Mouse (Mus musculus) limb, embryonic 14.5 days (tissue): ENCODE results near the gene Plxna1. TPM values are rescaled to one million over a fixed set of nuclear protein-coding genes. Genes with fewer than 3 reads are reported as not detected.

Source experiments
- ATAC-seq: fragments of 200-750 bp; cut with Nextera tagmentation; 2 replicates; pipeline ENCODE4 v1.8.0; 2017; ENCODE audit warnings: low read depth, moderate number of reproducible peaks, moderate TSS enrichment; ENCODE audit not compliant: low FRiP score
- DNase-seq: peaks from one replicate; pipeline ENCODE4 v3.0.0-alpha.2; 2015; ENCODE audit warnings: low spot score
- H3K27ac ChIP-seq: fragments of 300-500 bp; sonication (generic); replicated peaks from 2 replicates; pipeline ENCODE4 v1.5.1; 2014; ENCODE audit warnings: low read depth, mild to moderate bottlenecking, low read length, moderate library complexity, mixed read lengths
- H3K27me3 ChIP-seq: fragments of 300-500 bp; sonication (generic); 2 replicates; pipeline ENCODE4 v1.6.1; 2014; ENCODE audit warnings: low read length, mixed read lengths; ENCODE audit not compliant: control insufficient read depth, insufficient read depth
- H3K36me3 ChIP-seq: fragments of 300-500 bp; sonication (generic); 2 replicates; pipeline ENCODE4 v1.6.1; 2014; ENCODE audit warnings: mild to moderate bottlenecking, low read length, moderate library complexity, mixed read lengths; ENCODE audit not compliant: control insufficient read depth, insufficient read depth
- H3K4me1 ChIP-seq: fragments of 300-500 bp; sonication (generic); 2 replicates; pipeline ENCODE4 v1.6.1; 2014; ENCODE audit warnings: antibody characterized with exemption, low read length, mixed read lengths; ENCODE audit not compliant: control insufficient read depth, insufficient read depth
- H3K4me2 ChIP-seq: fragments of 300-500 bp; sonication (generic); replicated peaks from 2 replicates; pipeline ENCODE4 v1.6.1; 2014; ENCODE audit warnings: low read depth, mild to moderate bottlenecking, low read length, moderate library complexity; ENCODE audit not compliant: severe bottlenecking
- H3K4me3 ChIP-seq: fragments of 300-500 bp; sonication (generic); replicated peaks from 2 replicates; pipeline ENCODE4 v1.5.1; 2014; ENCODE audit warnings: low read length
- H3K9ac ChIP-seq: fragments of 300-500 bp; sonication (generic); 2 replicates; pipeline ENCODE4 v1.6.1; 2014; ENCODE audit warnings: mild to moderate bottlenecking, low read depth, low read length, moderate library complexity; ENCODE audit not compliant: severe bottlenecking
- H3K9me3 ChIP-seq: fragments of 300-500 bp; sonication (generic); 2 replicates; pipeline ENCODE4 v1.6.1; 2016; ENCODE audit warnings: low read length; ENCODE audit not compliant: control insufficient read depth
- POLR2A ChIP-seq: fragments of 200-500 bp; IDR thresholded peaks from 2 replicates; pipeline ENCODE4 v1.8.0; 2012; ENCODE audit warnings: inconsistent platforms, mild to moderate bottlenecking, moderate library complexity, borderline replicate concordance; ENCODE audit not compliant: insufficient read depth, insufficient read length; ENCODE audit errors: extremely low read depth
- WGBS: fragments of 180-500 bp; shearing (Covaris S2); extraction: QIAGEN DNeasy Blood & Tissue Kit; methylation state at CpG from one replicate; pipeline ENCODE4 v1.1.7; 2014; 5-methylcytosine and 5-hydroxymethylcytosine counted together
- polyA plus RNA-seq, 2 experiments: library from polyadenylated mRNA; depleted of rRNA in 1 of 2; stranded (reverse) in 1 of 2; unstranded in 1 of 2; fragments of >200 nt; fragmentation: Nextera tagmentation in 1 of 2; extraction: Ambion mirVana in 1 of 2; gene quantifications; 2 replicates each; pipeline versions ENCODE4 v1.2.1 to v1.2.3; 2012 to 2014

The Plxna1 gene
- polyA plus RNA-seq, 2 experiments = 36.8 to 66.4 TPM

GRCm38 (mm10) chr6:89328634-89329033, 33.8 kb downstream of the Plxna1 start:
- 87% methylated on average over 4 of the region's 4 CpGs for WGBS
- H3K4me1 ChIP-seq = no peaks in the 10 kb centered on the region
- no peak for ATAC-seq

GRCm38 (mm10) chr6:89327746-89328491, 34.5 kb downstream of the Plxna1 start:
- peaks cover 97% of the 10 kb centered on the region for H3K36me3 ChIP-seq
- WGBS = 78% methylated on average over 15 of the region's 15 CpGs
- H3K4me2 ChIP-seq = no peak overlapping the region
- no peak overlapping the region for H3K27ac ChIP-seq
- H3K4me3 ChIP-seq = no peak overlapping the region
- H3K9me3 ChIP-seq = no peaks in the 10 kb centered on the region
- no peaks in the 10 kb centered on the region for H3K27me3 ChIP-seq
- H3K9ac ChIP-seq = no peak overlapping the region
- TF ChIP-seq POLR2A = no peak
- DNase-seq (peak; percentile 43), ATAC-seq (peak; percentile 51; the same call in 1 of the 2 replicates)
- H3K4me1 ChIP-seq = no peaks in the 10 kb centered on the region

More at GRCm38 (mm10) chr6:89328634-89329033, 33.8 kb downstream of the Plxna1 start:
- Histone ChIP-seq H3K4me2 (no peak overlapping the region), H3K9me3 (no peaks in the 10 kb centered on the region), H3K36me3 (peaks cover 97% of the 10 kb centered on the region), H3K27ac (no peak overlapping the region), H3K27me3 (no peaks in the 10 kb centered on the region), H3K4me3 (no peak overlapping the region), H3K9ac (no peak overlapping the region)
- DNase-seq = no peak
- TF ChIP-seq POLR2A = no peak

GRCm38 (mm10) chr6:89324842-89325241, 37.6 kb downstream of the Plxna1 start:
- Histone ChIP-seq H3K27me3 (no peaks in the 10 kb centered on the region), H3K4me2 (no peak overlapping the region), H3K4me3 (no peak overlapping the region), H3K36me3 (peaks cover 97% of the 10 kb centered on the region), H3K9me3 (no peaks in the 10 kb centered on the region), H3K27ac (no peak overlapping the region), H3K9ac (no peak overlapping the region), H3K4me1 (no peaks in the 10 kb centered on the region)
- no peak for TF ChIP-seq POLR2A
- ATAC-seq = no peak
- no peak for DNase-seq
- WGBS = 92% methylated on average over 4 of the region's 4 CpGs

GRCm38 (mm10) chr6:89315263-89315662, 47.2 kb downstream of the Plxna1 start:
- Histone ChIP-seq H3K9me3 (no peaks in the 10 kb centered on the region), H3K4me2 (no peak overlapping the region), H3K4me3 (no peak overlapping the region), H3K9ac (no peak overlapping the region), H3K4me1 (no peaks in the 10 kb centered on the region), H3K36me3 (peaks cover 35% of the 10 kb centered on the region), H3K27me3 (no peaks in the 10 kb centered on the region), H3K27ac (no peak overlapping the region)
- TF ChIP-seq POLR2A = no peak
- DNase-seq (no peak), ATAC-seq (no peak)
- 27% methylated on average over 4 of the region's 4 CpGs for WGBS

GRCm38 (mm10) chr6:89311518-89311917, 50.9 kb downstream of the Plxna1 start:
- no peaks in the 10 kb centered on the region for H3K27me3 ChIP-seq
- no peak overlapping the region for H3K4me2 ChIP-seq
- no peak for DNase-seq
- H3K4me1 ChIP-seq = no peaks in the 10 kb centered on the region
- TF ChIP-seq POLR2A = no peak
- 67% methylated on average over 2 of the region's 2 CpGs for WGBS
- H3K4me3 ChIP-seq = no peak overlapping the region
- no peaks in the 10 kb centered on the region for H3K36me3 ChIP-seq
- H3K9ac ChIP-seq = no peak overlapping the region
- ATAC-seq = no peak
- H3K9me3 ChIP-seq = 0 out of 2 replicates have a peak, but pooled peaks cover 2% of the 10 kb centered on the region
- H3K27ac ChIP-seq = no peak overlapping the region
